Mouse (Mus musculus): ENCODE results near the gene Rtn3.
"Not testable (repeated sequence)": the region's sequence is repeated elsewhere in the genome, so short reads cannot be mapped to it uniquely, and the experiment has no call there.

Rtn3 gene

DNA sequence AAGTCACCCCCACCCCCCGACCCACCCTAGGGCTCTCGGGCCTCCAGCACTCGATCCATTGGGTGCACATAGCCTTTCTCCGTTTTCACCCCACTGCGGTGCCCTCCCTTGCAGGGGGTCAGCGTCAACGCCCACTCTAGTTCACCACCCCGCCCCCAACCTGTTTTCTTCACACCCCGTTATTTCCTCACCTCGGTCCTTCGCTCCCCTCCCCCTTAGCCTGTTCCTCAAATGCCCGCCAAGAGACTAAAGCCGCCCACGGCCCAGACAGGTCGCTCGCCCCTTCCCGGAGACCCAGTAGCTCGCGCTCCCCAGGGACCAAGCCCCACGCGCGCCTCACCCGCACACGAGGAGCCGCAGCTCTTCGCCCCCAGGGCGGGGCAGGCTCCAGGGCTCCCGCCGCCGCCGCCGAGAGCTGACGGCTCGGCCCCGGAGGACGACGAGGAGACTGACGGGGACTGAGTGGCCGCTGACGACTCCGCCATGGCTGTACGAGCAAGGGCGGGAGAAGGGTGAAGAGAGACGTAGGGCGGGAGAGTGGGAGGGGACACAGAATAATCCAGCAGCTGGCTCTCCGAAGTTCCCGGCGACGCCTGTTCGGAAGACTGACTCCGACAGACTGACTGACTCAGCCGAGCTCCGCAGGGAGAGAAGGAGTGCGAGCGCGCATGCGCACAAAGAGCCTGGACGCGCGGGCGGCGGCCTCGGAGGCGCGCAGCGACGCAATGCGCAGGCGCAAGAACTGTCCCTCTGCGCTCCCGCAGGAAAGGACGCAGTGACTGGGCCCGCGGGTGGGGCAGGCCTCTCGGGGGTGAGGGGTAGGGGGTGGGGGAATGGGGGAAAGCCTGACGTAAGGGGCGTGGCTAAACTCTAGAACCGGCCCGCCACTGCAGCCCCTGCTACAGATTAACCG, at the start of gene Rtn3:
Gene Rtn3 (minus strand): TSS at position 683 of the 913 bp plus-strand sequence.
- DNase-seq (ENCODE audit: extremely low read depth, low read depth, low spot score): no peak

DNA sequence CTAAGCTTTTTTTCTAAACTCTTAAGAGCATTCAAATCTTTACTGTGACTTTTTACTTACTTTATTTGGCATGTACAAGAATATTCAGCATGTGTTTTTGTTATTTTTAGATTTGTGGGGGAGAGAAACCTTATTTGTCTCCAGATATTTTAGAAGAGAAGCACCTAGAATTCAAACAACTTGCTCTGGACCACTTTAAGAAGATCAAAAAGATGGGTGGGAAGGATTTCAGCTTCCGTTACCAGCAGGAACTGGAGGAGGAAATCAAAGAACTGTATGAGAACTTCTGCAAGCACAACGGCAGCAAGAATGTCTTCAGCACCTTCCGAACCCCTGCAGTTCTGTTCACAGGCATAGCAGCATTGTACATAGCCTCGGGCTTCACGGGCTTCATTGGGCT, 48.8 kb upstream of the Rtn3 start:
- no peak for DNase-seq (ENCODE audit: extremely low read depth, low read depth, low spot score)

- DNase-seq (ENCODE audit: extremely low read depth, low read depth, low spot score): no peak
Observed at GRCm38 (mm10) chr19:7528639-7529428, 45.8 kb upstream of the Rtn3 start.

GRCm38 (mm10) chr19:7524879-7525278, 41.8 kb upstream of the Rtn3 start:
- DNase-seq (ENCODE audit: extremely low read depth, low read depth, low spot score): no peak

DNA sequence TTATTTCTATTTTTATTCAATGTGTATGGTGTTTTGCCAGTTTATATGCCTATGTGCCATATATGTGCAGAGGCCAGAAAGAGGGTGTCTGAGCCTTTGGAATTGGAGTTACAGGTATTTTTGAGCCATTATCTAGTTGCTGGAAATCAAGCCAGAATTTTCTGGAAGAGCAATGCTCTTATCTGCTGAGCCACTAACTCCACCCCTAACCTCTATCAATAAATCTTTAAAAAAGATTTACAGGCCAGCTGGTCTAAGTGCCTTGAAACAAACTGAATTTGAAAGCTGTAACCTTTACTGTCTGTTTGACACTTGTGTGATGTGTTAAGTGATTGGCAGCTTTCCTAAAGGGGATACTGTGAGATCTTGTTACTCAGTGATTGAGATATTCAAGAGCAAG, 40.7 kb upstream of the Rtn3 start:
- DNase-seq (ENCODE audit: extremely low read depth, low read depth, low spot score): no peak

GRCm38 (mm10) chr19:7523292-7523691, 40.2 kb upstream of the Rtn3 start:
- DNase-seq (ENCODE audit: extremely low read depth, low read depth, low spot score): no peak

DNA sequence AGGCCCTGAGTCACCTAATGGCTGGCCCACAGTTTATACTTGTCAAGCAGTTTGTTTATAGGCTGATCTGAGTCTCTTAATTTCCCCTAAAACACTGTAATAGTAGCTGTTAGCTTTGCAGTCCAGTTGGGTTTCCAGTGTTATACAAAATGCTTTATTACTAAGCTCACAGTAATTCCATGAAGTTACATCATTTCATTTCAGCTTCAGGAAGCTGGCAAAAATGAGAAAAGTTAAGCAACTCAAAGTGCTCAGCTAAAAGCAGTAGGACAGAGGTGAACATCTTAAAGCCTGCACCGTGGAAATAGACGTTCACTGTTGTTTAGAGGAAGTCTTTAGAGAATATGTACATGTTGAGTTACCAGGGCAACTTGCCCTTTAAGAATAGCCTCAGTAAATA, 39.8 kb upstream of the Rtn3 start:
- DNase-seq (ENCODE audit: extremely low read depth, low read depth, low spot score): no peak

GRCm38 (mm10) chr19:7521619-7522018, 38.5 kb upstream of the Rtn3 start:
- no peak for DNase-seq (ENCODE audit: extremely low read depth, low read depth, low spot score)

DNA sequence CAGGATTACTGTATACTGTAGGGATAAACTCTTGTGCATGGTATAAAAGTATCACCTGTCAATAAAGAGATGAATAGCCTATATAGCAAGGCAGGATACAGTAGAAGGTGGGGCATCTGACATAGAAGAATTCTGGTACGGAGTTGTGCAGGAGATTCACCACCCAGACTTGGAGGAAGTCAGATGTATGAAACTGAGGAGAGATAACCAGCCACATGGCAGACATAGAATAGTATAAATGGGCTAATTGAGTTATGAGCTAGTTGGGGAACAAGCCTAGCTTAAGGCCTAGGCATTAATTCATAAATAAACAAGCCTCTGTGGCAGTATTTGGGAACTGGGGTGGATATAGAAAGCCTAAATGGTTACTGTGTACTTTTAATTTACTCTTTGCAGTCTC, 33.4 kb upstream of the Rtn3 start:
- no peak for DNase-seq (ENCODE audit: extremely low read depth, low read depth, low spot score)

DNA sequence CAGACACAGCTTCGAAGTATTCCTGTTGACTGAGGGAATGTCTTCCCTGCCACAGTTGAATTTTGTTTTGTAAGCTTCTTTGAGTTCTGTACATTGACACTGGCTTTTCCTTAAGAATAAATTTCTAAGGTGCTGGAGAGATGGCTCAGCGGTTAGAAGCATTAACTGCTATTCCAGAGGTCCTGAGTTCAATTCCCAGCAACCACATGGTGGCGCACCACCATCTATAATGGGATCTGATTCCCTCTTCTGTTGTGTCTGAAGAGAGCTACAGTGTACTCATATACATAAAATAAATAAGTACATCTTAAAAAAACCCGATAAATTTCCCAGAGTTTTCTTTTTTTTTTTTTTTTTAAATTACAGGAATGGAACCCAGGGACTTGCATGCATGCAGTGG, 24.9 kb upstream of the Rtn3 start:
- DNase-seq (ENCODE audit: extremely low read depth, low read depth, low spot score): no peak

DNA sequence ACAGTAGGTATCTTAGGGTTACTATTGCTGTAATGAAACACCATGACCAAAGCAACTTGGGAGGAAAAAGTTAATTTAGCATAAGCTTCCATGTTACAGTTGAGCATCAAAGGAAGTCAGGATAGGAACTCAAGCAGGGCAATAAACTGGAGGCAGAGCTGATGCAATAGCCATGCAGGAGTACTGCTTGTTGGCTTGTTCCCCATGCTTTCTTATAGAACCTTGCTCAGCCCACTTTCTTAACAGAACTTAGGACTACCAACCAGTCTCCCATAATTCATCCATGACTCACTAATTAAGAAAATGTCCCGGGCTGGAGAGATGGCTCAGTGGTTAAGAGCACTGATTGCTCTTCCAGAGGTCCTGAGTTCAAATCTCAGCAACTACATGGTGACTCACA, 23.2 kb upstream of the Rtn3 start:
- no peak for DNase-seq (ENCODE audit: extremely low read depth, low read depth, low spot score)

DNA sequence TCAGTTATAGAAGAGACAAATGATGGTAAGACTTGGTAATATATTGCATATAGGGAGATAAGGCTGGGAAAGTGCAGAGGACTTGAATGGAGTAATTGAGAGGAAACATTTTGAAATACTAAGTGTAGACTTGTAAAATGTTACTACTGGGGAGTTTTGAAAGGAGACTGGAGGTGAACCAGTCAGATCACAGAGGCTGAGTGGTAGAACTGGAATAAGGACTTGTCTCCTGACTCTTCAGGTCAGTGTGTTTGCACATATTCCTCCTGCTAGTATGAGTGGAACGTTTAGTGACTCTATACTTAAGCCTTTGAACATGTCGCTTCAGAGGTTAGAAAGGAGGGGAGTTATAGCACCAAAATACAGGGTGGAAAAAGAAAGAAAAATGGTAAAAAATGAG, 19.4 kb upstream of the Rtn3 start:
- DNase-seq (ENCODE audit: extremely low read depth, low read depth, low spot score): peak; percentile 88

- DNase-seq (ENCODE audit: extremely low read depth, low read depth, low spot score): no peak
Observed at GRCm38 (mm10) chr19:7500701-7501100, 17.6 kb upstream of the Rtn3 start.

DNA sequence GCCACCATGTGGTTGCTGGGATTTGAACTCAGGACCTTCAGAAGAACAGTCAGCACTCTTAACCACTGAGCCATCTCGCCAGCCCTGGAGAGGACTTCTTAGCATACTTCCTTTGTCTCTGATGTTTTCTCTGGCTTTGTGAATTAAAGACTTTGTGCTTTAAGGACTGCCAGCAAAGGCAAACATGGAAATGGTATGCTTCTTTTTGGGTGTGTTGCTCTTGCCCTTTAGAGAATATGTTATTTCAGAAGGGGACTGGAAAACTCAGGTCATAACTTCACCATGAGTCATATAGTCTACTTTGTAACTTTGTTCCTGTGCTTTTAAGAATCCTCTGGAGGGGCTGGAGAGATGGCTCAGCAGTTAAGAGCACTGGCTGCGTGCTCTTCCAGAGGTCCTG, 15.7 kb upstream of the Rtn3 start:
- no peak for DNase-seq (ENCODE audit: extremely low read depth, low read depth, low spot score)

GRCm38 (mm10) chr19:7496070-7496469, 13.0 kb upstream of the Rtn3 start:
- not testable (repeated sequence) for DNase-seq (ENCODE audit: extremely low read depth, low read depth, low spot score)

DNA sequence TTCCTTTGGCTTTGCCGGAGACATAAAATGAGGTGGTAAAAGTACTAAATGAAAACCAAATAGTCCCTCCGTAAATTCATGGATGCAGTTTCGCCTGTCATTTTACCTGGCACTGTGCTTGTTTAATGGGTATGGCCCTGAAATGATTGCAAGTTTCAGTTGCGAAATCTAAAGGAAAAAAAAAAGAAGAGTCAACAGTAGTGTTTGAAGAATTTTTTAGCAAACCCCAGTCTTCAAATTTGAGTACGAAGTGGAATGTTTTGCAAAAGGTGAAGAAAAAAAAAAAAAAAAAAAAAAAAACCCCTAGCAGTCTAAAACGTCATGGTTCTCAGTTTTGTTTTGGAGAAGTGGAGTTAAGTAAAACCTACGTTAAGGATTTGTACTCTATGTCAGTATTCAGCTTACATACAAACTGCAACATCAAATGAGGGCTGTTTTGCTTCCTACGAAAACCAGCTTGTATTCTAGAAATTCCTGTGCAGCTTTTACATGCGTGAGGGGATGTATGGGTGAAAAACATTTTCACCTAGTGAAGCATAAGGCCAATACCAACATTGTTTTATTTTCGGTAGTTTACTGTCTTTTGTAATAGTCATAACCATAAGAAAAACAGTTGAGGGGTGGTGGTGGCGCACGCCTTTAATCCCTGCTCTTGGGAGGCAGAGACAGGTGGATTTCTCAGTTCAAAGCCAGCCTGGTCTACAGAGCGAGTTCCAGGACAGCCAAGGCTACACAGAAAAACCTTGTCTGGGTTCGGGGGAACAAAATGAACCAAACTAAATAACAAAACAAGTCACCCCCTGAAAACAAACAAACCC, 12.3 kb upstream of the Rtn3 start:
- DNase-seq (ENCODE audit: extremely low read depth, low read depth, low spot score): no peak

DNA sequence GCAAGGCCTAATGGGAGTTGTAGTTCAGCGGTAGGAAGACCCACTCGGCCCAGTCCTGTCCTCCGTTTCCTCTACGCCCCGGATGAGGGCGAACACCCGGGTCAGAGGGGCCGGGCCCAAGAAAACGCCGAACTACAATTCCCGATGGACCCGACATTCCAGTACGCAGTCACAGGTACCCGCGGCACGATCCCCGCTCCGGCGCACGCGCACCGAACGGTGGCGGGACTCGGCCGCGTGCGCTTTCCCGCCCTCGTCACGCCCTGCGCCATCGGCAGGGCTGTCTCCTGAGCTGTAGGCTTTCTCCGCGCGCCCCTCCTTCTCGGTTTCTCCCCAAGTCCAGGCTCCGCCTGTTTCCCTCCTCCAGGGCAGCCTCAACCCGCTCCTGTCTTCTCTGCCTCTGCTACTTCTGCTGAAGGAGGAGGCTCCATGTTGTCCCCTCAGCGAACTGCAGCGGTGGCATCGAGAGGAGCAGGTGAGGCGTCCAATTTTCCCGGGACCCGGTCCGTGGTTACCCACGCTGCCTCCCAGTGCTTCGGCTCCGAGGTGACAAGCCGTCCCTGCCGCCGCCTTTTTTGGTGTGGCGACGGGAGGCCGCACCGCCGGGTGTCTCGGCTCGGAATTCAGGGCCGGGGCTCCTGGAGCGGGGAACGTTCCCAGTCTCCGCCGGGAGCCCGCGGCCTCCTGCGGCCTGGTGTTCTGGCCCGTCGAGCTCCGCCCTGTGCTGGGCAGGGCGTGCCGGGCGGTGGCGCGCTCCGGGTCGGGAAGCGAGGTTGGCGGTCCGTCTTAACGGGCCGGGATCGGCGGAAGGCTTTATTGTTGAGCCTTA, 11.3 kb upstream of the Rtn3 start:
- DNase-seq (ENCODE audit: extremely low read depth, low read depth, low spot score): no peak

- no peak for DNase-seq (ENCODE audit: extremely low read depth, low read depth, low spot score)
Observed at GRCm38 (mm10) chr19:7493352-7494186, 10.5 kb upstream of the Rtn3 start, which contains the start of gene Atl3. Gene Atl3 (plus strand): TSS chr19:7494040.

- DNase-seq (ENCODE audit: extremely low read depth, low read depth, low spot score): no peak
Observed at GRCm38 (mm10) chr19:7492682-7493081, 9.6 kb upstream of the Rtn3 start.

All from fat pad, adult 2 months (tissue).